Mouse (Mus musculus): ENCODE data around the gene Hist2h4. TPM values are rescaled to one million over a fixed set of nuclear protein-coding genes. Genes with fewer than 3 reads are reported as not detected.
"Not testable (repeated sequence)": the region's sequence is repeated elsewhere in the genome, so short reads cannot be mapped to it uniquely, and the experiment has no call there.

Hist2h4 gene
- 10 to 100 TPM; 27.2 to 32.5 (median 29.5) TPM for total RNA-seq (2022)

GRCm38 (mm10) chr3:96262979-96263550 is at the start of gene Hist2h4:
Gene Hist2h4, minus strand, starts transcription at chr3:96263311.
- DNase-seq (ENCODE audit: low spot score in 2 of 2): peak; percentile 96 to 99

- DNase-seq (ENCODE audit: low spot score in 2 of 2): peak in 1 of 2 experiments; percentile 24
Measured at GRCm38 (mm10) chr3:96312341-96313098, 49.4 kb upstream of the Hist2h4 start.

- DNase-seq (ENCODE audit: low spot score in 2 of 2): no peak
Measured at GRCm38 (mm10) chr3:96309441-96309840, 46.3 kb upstream of the Hist2h4 start.

- no peak for DNase-seq (ENCODE audit: low spot score in 2 of 2)
Measured at GRCm38 (mm10) chr3:96306506-96306905, 43.4 kb upstream of the Hist2h4 start.

GRCm38 (mm10) chr3:96302076-96302475 is 39.0 kb upstream of the Hist2h4 start:
- no peak for DNase-seq (ENCODE audit: low spot score in 2 of 2)

- DNase-seq (ENCODE audit: low spot score in 2 of 2): no peak
Measured at GRCm38 (mm10) chr3:96300706-96301529, 37.8 kb upstream of the Hist2h4 start.

- DNase-seq (ENCODE audit: low spot score in 2 of 2): no peak
Measured at GRCm38 (mm10) chr3:96299562-96299961, 36.5 kb upstream of the Hist2h4 start.

- DNase-seq (ENCODE audit: low spot score in 2 of 2): no peak
Measured at GRCm38 (mm10) chr3:96298360-96298759, 35.2 kb upstream of the Hist2h4 start.

- no peak for DNase-seq (ENCODE audit: low spot score in 2 of 2)
Measured at GRCm38 (mm10) chr3:96293787-96294186, 30.7 kb upstream of the Hist2h4 start, which contains the start of gene Fcgr1. Gene Fcgr1, minus strand, starts transcription at chr3:96293969.

GRCm38 (mm10) chr3:96293368-96293767 is 30.3 kb upstream of the Hist2h4 start:
- no peak for DNase-seq (ENCODE audit: low spot score in 2 of 2)

- no peak for DNase-seq (ENCODE audit: low spot score in 2 of 2)
Measured at GRCm38 (mm10) chr3:96292641-96293040, 29.5 kb upstream of the Hist2h4 start.

- not testable (repeated sequence) for DNase-seq (ENCODE audit: low spot score in 2 of 2)
Measured at GRCm38 (mm10) chr3:96290727-96291126, 27.6 kb upstream of the Hist2h4 start.

- no peak for DNase-seq (ENCODE audit: low spot score in 2 of 2)
Measured at GRCm38 (mm10) chr3:96289201-96289600, 26.1 kb upstream of the Hist2h4 start.

- not testable (repeated sequence) for DNase-seq (ENCODE audit: low spot score in 2 of 2)
Measured at GRCm38 (mm10) chr3:96287334-96287733, 24.2 kb upstream of the Hist2h4 start.

- no peak for DNase-seq (ENCODE audit: low spot score in 2 of 2)
Measured at GRCm38 (mm10) chr3:96284457-96284856, 21.3 kb upstream of the Hist2h4 start.

- no peak for DNase-seq (ENCODE audit: low spot score in 2 of 2)
Measured at GRCm38 (mm10) chr3:96280660-96281059, 17.5 kb upstream of the Hist2h4 start.

- DNase-seq (ENCODE audit: low spot score in 2 of 2): peak; percentile 85 to 93
Measured at GRCm38 (mm10) chr3:96277800-96278624, 14.9 kb upstream of the Hist2h4 start.

- DNase-seq (ENCODE audit: low spot score in 2 of 2): peak in 1 of 2 experiments; percentile 72
Measured at GRCm38 (mm10) chr3:96277428-96277799, 14.3 kb upstream of the Hist2h4 start.

- no peak for DNase-seq (ENCODE audit: low spot score in 2 of 2)
Measured at GRCm38 (mm10) chr3:96273591-96274465, 10.7 kb upstream of the Hist2h4 start.

Data from left cerebral cortex, adult 8-10 months (tissue).